Mouse (Mus musculus) frontal cortex, adult (tissue): ENCODE measurements around the gene Tent5c.

Experiments
- ATAC-seq: cut with Nextera tagmentation; 2 replicates; pipeline ENCODE4 v1.9.2; 2017; ENCODE audit warnings: mild to moderate bottlenecking, moderate library complexity, mixed read lengths; ENCODE audit not compliant: low TSS enrichment

Tent5c gene

DNA sequence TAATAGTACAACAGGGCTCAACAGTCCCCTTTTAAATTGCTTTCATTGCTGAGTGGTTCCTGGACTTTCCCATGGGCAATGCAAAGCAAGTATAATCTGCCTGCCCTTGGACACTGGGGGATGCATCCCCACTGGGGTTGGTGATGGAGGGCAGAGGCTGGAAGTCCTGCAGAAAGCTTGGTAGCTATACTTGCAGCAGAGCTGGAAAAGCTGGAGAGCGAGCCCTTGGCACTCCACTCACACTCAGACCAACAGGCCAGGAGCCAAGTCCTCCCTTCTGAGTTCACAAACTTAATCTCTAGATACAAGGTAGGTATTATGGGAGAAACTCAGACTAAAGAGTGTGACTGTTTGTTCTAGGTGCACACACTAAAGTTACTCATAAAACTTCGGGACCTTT lies 2.1 kb downstream of the Tent5c start:
- ATAC-seq = no peak

DNA sequence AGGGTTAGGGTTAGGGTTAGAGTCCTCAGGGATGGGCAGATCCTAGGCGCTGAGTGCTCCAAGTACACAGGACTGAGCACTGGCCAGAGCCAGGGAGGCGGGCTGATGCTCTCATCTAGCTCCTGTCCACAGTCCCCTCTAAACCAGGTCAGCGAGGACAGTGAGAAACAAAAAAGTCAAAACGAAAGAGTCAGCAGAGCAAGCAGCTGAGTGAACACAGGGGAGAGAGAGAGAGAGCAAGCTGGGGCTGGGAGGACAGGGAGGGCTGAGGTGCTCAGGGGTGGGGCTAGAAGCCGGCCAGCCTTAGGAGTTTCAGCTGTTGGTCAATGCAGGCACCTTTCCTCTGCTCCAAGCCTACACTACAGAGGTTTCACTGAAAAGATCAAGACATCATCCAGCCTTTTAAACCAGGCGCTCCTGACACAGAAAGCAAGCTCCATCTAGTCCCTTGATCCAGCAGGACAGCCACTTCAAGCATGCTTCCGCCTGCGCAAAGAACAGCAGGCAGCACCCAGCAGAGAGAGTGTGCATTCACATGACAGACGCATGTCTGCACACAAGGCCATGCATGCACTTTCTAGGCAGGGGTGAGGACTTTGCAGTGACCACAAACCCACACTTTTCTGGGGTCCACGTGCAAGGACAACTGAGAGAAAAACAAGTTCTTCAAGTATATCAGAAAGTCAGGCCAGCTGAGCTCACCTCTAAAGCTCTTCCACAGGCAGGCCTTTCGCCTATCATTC lies 3.6 kb downstream of the Tent5c start:
- no peak for ATAC-seq

GRCm38 (mm10) chr3:100482971-100483610 lies 6.0 kb downstream of the Tent5c start:
- no peak for ATAC-seq

DNA sequence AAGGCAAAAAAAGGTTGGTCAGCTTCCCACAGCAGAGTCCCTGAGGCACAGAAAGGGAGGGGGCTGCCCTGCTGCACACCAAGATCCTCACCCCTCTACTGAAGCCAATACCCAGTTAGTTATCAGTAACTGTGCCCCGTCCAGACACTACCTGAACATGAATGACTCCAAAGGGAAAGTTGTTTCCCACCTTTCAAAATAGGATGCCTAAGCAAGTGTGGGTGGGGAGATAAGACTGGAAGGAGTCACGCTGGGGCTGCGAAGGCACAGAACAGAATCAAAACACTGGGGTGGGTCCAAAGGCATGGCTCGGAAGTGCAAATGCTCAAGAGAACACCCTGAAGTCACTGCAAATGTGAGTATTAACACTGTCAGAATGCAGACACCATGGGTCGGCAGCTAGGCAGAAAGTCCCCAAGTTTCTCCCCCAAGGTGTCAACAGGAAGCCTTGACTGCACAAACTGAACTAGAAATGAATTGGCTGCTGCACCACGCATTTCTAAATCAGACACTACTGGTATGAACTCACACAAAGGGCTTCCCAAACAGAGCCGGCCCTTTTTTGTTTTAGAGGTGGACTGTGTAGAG lies 6.7 kb downstream of the Tent5c start:
- no peak for ATAC-seq

- ATAC-seq = no peak
These were observed 8.7 kb downstream of the Tent5c start for GRCm38 (mm10) chr3:100480251-100481005.

DNA sequence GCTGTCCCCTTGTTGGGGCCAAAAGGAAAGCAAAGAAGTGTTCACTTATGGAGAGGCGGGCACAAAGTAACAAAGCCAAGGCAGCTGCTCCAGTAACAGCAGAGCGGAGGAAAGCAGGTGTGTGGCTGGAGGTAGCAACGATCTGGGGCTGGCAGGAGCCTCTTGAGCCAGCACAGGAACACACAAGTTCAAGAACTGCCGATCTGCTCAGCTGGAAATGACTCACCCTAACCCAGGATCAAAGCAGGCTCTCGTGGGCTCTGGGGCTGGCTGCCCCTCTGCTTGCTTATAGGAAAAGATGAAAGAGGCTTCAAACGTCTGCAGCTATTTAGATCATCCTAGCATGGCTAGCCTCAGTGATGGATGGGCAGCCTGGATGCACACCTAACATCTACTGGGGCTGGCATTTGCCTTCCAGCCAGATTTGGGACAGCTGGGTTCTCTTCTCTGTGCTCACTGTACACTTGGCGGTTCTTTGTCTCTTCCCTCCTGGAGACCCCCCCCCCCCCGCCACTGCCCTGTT lies 14.1 kb downstream of the Tent5c start:
- no peak for ATAC-seq

DNA sequence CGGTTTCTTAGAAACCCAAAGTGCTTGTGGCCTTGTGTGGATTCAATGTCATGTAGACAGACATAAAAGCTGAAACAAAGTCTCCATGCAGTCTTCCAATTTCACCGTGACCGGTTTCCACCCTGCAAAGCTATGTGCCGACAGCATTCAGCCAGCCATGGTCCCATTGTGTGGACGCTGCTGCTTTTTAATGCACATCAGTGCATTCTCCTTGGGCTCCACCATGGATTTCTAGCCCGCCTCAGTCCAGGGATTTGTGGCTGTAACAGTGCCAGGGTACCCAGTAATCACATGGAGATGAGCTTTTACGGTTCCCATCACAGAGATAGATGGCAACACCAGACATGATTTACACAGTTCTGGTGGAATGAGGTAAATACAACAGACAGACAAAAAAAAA lies 14.6 kb downstream of the Tent5c start:
- ATAC-seq = no peak

DNA sequence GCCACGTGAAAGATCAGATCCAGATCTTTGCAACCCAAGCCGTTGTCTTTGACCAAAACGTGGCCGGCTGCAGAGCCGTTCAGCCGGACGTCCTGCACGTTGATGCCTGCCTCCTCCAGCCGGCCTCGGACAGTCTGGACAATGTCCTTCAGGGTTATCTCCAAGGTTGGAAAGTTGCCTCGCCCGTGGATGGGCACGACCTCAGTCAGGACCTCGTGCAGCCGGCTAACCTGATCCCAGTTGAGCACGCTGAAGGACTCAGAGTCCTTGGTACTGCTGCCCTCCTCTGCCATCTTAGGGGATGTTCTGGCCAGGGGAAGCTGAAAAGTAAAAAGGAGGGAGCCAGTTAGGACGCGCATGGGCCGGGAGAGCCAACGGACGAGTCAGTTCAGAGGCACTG lies 16.0 kb downstream of the Tent5c start:
- no peak for ATAC-seq

GRCm38 (mm10) chr3:100470902-100471301 lies 18.2 kb downstream of the Tent5c start:
- ATAC-seq = no peak

DNA sequence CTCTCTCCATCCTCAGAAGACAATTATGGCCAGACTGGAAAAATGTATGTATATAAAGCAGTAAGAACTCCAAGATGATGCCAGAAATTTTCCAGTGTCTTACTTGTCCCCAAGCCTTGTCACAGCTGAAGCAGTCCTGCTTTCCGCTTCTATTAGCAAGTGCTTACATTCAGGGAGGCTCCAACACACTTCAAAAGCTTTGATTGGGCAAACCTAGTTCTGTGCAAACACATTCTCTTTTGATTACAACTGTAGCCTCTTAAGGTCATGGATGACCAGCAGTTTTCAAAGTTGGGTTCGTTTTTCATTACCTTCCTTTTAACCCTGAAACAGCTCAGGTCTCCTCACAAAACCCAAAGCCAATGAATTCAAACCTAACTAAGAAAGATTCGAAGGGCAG lies 19.0 kb downstream of the Tent5c start:
- no peak for ATAC-seq

DNA sequence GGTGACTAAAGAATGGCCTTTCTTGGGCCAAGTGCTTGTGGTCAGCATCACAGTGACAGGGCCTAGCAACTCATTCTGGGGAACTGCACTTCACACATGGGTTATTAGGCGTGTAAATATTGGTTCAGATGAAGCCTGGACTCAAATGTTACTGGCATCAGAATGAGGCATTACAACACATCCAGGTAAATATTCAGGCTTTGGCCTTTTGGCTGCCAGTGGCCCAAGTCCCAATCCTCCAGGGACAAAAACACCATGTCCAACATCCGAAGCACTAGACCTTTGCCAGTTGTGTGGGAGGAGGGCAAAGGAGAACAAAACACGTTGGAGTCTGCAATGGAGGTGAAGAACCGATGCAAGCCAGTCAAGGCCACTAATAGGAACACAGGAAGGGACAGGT lies 22.6 kb downstream of the Tent5c start:
- ATAC-seq = no peak

GRCm38 (mm10) chr3:100464596-100464995 lies 24.5 kb downstream of the Tent5c start:
- no peak for ATAC-seq

DNA sequence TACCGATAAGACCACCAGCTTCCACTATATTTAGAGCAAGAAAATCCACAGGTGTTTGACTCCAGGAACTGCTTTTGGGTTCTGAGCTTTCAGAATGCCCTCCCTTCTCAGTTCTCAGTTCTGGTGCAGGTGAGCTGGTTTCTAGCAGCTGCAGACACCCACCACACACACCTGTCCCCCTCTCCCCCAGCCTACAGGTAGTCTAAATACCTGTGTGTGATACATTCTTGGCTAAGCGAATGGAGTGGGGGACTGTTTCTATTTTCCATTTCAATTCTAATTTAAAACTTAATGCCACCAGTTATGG lies 25.2 kb downstream of the Tent5c start:
- ATAC-seq = no peak

DNA sequence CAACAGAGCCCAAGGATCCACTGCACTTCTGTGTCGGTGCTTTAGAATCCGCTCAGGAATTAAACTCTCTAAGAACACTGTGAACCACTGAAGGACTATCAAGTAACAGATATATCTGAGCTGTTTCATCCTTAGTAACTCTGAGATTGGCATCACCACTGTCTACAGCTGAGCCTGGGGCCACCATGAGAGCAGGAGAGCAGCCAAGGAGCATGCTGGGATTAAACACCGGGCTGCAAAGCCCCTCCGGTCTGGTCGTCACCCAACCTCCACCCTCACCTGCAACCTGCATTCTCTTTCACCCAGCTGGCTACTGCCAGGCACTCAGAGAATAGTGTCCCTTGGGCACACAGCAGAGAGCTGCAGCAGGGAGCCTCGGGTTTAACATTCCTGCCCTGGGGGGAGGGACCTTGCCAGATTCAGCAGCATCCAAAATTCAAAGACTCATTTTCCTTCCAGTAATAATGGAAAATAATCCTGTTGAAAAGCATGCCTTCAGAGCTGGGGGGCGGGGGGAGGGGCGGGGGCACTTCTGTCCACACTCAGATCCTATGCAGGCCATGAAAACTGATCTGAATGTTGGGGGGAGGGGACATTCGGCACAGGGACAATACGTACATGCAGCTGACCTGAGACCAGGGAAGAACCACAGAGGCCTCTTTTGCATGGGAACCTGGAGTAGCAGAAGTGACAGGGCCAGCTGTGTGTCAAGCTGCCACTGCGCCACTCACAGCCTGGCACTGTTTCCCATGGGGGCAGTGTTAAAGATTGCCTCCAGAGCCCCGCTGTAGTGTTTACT lies 25.8 kb downstream of the Tent5c start:
- no peak for ATAC-seq

GRCm38 (mm10) chr3:100462235-100463083 lies 26.7 kb downstream of the Tent5c start:
- ATAC-seq = peak; percentile 38; the same call in 1 of the 2 replicates

- ATAC-seq = no peak
These were observed 28.6 kb downstream of the Tent5c start for GRCm38 (mm10) chr3:100460510-100460909.

DNA sequence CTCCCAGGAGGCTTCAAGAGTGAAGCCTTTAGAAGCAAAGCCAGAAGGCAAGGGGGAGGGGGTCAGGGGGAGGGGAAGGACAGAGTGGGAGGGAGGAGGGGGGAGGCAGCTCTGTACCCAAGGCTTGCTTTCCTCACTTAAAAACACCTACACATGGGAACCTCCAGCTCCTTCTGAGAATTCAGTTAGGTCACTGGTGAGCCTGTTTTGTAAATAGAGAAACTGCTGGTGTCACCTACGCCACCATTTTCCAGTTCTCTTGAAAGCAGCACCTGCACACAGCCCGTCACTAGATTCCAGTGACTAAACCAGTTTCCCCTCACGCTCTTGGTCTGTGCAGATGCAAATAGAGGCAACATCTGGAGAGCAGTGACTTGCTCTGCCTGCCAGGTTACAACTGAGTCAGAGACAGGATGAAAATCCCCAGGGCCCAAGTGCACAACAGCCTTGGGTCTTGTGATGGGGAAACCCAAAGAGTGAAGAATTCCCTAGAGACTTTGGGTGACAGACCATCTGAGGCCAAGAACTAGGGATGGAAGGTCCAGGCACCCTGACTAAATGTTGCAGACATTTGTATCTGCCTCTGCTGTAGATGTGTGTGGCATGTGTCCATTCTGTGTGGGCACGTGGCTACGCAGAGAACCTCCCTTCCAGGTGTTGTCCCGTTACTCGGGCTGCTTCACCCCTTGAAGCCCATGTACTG lies 45.2 kb downstream of the Tent5c start:
- ATAC-seq = no peak

GRCm38 (mm10) chr3:100442499-100442898 lies 46.6 kb downstream of the Tent5c start:
- no peak for ATAC-seq

GRCm38 (mm10) chr3:100440754-100441153 lies 48.4 kb downstream of the Tent5c start:
- no peak for ATAC-seq

GRCm38 (mm10) chr3:100440009-100440408 lies 49.1 kb downstream of the Tent5c start:
- 0 out of 2 replicates have a peak, but pooled peaks have one; percentile 22 for ATAC-seq
